Mouse (Mus musculus): ENCODE data around the gene Pgs1. TPM values are rescaled to one million over a fixed set of nuclear protein-coding genes. Genes with fewer than 3 reads are reported as not detected.

Gene Pgs1
- 8.1 and 18.7 TPM in 2 replicates for total RNA-seq (2017)

- peak; percentile 50 to 56 for ATAC-seq (replicated peaks in 1 of 2; ENCODE audit: insufficient read depth in 1 of 2, low FRiP score in 2 of 2, low TSS enrichment in 1 of 2, low read depth in 1 of 2, poor library complexity in 2 of 2, severe bottlenecking in 2 of 2)
Observed at GRCm38 (mm10) chr11:117986126-117987031, at the start of gene Pgs1. TSS of gene Pgs1 (plus strand) at chr11:117986292.

GRCm38 (mm10) chr11:117939004-117939730 lies 46.9 kb upstream of the Pgs1 start:
- ATAC-seq (replicated peaks in 1 of 2; ENCODE audit: insufficient read depth in 1 of 2, low FRiP score in 2 of 2, low TSS enrichment in 1 of 2, low read depth in 1 of 2, poor library complexity in 2 of 2, severe bottlenecking in 2 of 2): no peak

GRCm38 (mm10) chr11:117939741-117940285 lies 46.3 kb upstream of the Pgs1 start:
- peak in 1 of 2 experiments; percentile 67; a peak in 2 of 4 replicates for ATAC-seq (replicated peaks in 1 of 2; ENCODE audit: insufficient read depth in 1 of 2, low FRiP score in 2 of 2, low TSS enrichment in 1 of 2, low read depth in 1 of 2, poor library complexity in 2 of 2, severe bottlenecking in 2 of 2)

GRCm38 (mm10) chr11:117940881-117941280 lies 45.2 kb upstream of the Pgs1 start:
- ATAC-seq (replicated peaks in 1 of 2; ENCODE audit: insufficient read depth in 1 of 2, low FRiP score in 2 of 2, low TSS enrichment in 1 of 2, low read depth in 1 of 2, poor library complexity in 2 of 2, severe bottlenecking in 2 of 2): no peak

GRCm38 (mm10) chr11:117941325-117941834 lies 44.7 kb upstream of the Pgs1 start:
- ATAC-seq (replicated peaks in 1 of 2; ENCODE audit: insufficient read depth in 1 of 2, low FRiP score in 2 of 2, low TSS enrichment in 1 of 2, low read depth in 1 of 2, poor library complexity in 2 of 2, severe bottlenecking in 2 of 2): no peak

GRCm38 (mm10) chr11:117941848-117942247 lies 44.2 kb upstream of the Pgs1 start:
- no peak for ATAC-seq (replicated peaks in 1 of 2; ENCODE audit: insufficient read depth in 1 of 2, low FRiP score in 2 of 2, low TSS enrichment in 1 of 2, low read depth in 1 of 2, poor library complexity in 2 of 2, severe bottlenecking in 2 of 2)

- ATAC-seq (replicated peaks in 1 of 2; ENCODE audit: insufficient read depth in 1 of 2, low FRiP score in 2 of 2, low TSS enrichment in 1 of 2, low read depth in 1 of 2, poor library complexity in 2 of 2, severe bottlenecking in 2 of 2): peak; percentile 60 to 61; a peak in 3 of 4 replicates
Observed at GRCm38 (mm10) chr11:117946195-117946979, 39.7 kb upstream of the Pgs1 start.

- no peak for ATAC-seq (replicated peaks in 1 of 2; ENCODE audit: insufficient read depth in 1 of 2, low FRiP score in 2 of 2, low TSS enrichment in 1 of 2, low read depth in 1 of 2, poor library complexity in 2 of 2, severe bottlenecking in 2 of 2)
Observed at GRCm38 (mm10) chr11:117946996-117947419, 39.1 kb upstream of the Pgs1 start.

- peak; percentile 20 to 24; a peak in 1 of 4 replicates for ATAC-seq (replicated peaks in 1 of 2; ENCODE audit: insufficient read depth in 1 of 2, low FRiP score in 2 of 2, low TSS enrichment in 1 of 2, low read depth in 1 of 2, poor library complexity in 2 of 2, severe bottlenecking in 2 of 2)
Observed at GRCm38 (mm10) chr11:117949392-117950091, 36.5 kb upstream of the Pgs1 start.

- no peak for ATAC-seq (replicated peaks in 1 of 2; ENCODE audit: insufficient read depth in 1 of 2, low FRiP score in 2 of 2, low TSS enrichment in 1 of 2, low read depth in 1 of 2, poor library complexity in 2 of 2, severe bottlenecking in 2 of 2)
Observed at GRCm38 (mm10) chr11:117951391-117951790, 34.7 kb upstream of the Pgs1 start.

- peak; percentile 63 to 64 for ATAC-seq (replicated peaks in 1 of 2; ENCODE audit: insufficient read depth in 1 of 2, low FRiP score in 2 of 2, low TSS enrichment in 1 of 2, low read depth in 1 of 2, poor library complexity in 2 of 2, severe bottlenecking in 2 of 2)
Observed at GRCm38 (mm10) chr11:117952174-117952933, 33.7 kb upstream of the Pgs1 start.

GRCm38 (mm10) chr11:117954094-117954493 lies 32.0 kb upstream of the Pgs1 start:
- peak; percentile 68 to 71 for ATAC-seq (replicated peaks in 1 of 2; ENCODE audit: insufficient read depth in 1 of 2, low FRiP score in 2 of 2, low TSS enrichment in 1 of 2, low read depth in 1 of 2, poor library complexity in 2 of 2, severe bottlenecking in 2 of 2)

- ATAC-seq (replicated peaks in 1 of 2; ENCODE audit: insufficient read depth in 1 of 2, low FRiP score in 2 of 2, low TSS enrichment in 1 of 2, low read depth in 1 of 2, poor library complexity in 2 of 2, severe bottlenecking in 2 of 2): no peak
Observed at GRCm38 (mm10) chr11:117954819-117955218, 31.3 kb upstream of the Pgs1 start.

GRCm38 (mm10) chr11:117955621-117956020 lies 30.5 kb upstream of the Pgs1 start:
- ATAC-seq (replicated peaks in 1 of 2; ENCODE audit: insufficient read depth in 1 of 2, low FRiP score in 2 of 2, low TSS enrichment in 1 of 2, low read depth in 1 of 2, poor library complexity in 2 of 2, severe bottlenecking in 2 of 2): no peak

- peak; percentile 33; a peak in 2 of 4 replicates for ATAC-seq (replicated peaks in 1 of 2; ENCODE audit: insufficient read depth in 1 of 2, low FRiP score in 2 of 2, low TSS enrichment in 1 of 2, low read depth in 1 of 2, poor library complexity in 2 of 2, severe bottlenecking in 2 of 2)
Observed at GRCm38 (mm10) chr11:117958197-117958596, 27.9 kb upstream of the Pgs1 start.

- ATAC-seq (replicated peaks in 1 of 2; ENCODE audit: insufficient read depth in 1 of 2, low FRiP score in 2 of 2, low TSS enrichment in 1 of 2, low read depth in 1 of 2, poor library complexity in 2 of 2, severe bottlenecking in 2 of 2): no peak
Observed at GRCm38 (mm10) chr11:117959166-117959565, 26.9 kb upstream of the Pgs1 start.
